Mouse (Mus musculus): ENCODE results near the gene Kbtbd4. TPM values are rescaled to one million over a fixed set of nuclear protein-coding genes. Genes with fewer than 3 reads are reported as not detected.

Gene Kbtbd4
- total and polyA plus RNA-seq, 3 experiments = 19.5 to 21.7 (median 20.5) TPM

DNA sequence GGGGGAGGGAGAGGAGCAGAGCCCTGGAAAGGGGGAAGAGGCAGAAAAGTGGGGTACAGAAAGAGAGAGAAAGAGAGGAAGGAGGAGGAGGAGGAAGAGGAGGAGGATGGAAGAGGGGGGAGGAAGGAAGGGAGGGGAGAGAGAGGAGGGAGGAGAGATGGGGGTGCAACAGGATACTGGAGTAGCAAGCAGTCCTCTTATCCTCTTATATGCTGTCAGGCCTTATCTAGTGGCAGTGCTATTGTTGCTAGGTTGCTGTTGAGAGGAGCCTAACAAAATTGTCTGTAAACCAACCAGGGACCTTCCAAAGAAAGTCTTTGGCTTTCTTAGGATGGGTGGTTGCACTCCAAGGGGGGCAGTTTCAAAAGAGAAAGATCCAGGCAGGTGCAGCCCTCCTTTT lies 25.1 kb upstream of the Kbtbd4 start:
- H3K4me1 ChIP-seq (ENCODE audit: control insufficient read depth in 1 of 2, insufficient read depth in 2 of 2) = no peaks in the 10 kb centered on the region
- H3K27ac ChIP-seq (ENCODE audit: insufficient read depth, low read depth) = no peak overlapping the region
- no peaks in the 10 kb centered on the region for H3K36me3 ChIP-seq (replicated peaks in 1 of 2; ENCODE audit: control insufficient read depth in 1 of 2, insufficient read depth in 1 of 2, low read length in 1 of 2)
- H3K27me3 ChIP-seq (replicated peaks) = peaks cover 2% of the 10 kb centered on the region
- TF ChIP-seq MAX (IDR thresholded peaks at IDR 0.05; ENCODE audit: low read length) (no peak), TBP (conservative IDR thresholded peaks at IDR 0.05; ENCODE audit: low read depth, low read length) (no peak)
- H3K9ac ChIP-seq (ENCODE audit: insufficient read depth, low read depth) = no peak overlapping the region
- dilution Hi-C loops (cut with MboI; ENCODE audit: extremely low pct_ligation_motif_present, extremely low pct_unique_long_range_greater_than_20kb, low sequenced_read_pairs) (no loop called here), in situ Hi-C loops (cut with MboI; ENCODE audit: low pct_ligation_motif_present, low pct_unique_long_range_greater_than_20kb, low sequenced_read_pairs) (no loop called here)
- H3K9me3 ChIP-seq (replicated peaks; ENCODE audit: low read length) = peaks cover 7% of the 10 kb centered on the region
- DNase-seq (ENCODE audit: extremely low read depth) = no peak
- no peak overlapping the region for H3K4me3 ChIP-seq (replicated peaks in 1 of 3; ENCODE audit: low read depth in 2 of 3, low read length in 2 of 3, poor library complexity in 1 of 3)
- H3K79me2 ChIP-seq (replicated peaks; ENCODE audit: control insufficient read depth, extremely low read depth, insufficient read depth, poor library complexity, severe bottlenecking) = no peaks in the 10 kb centered on the region
- H3K4me2 ChIP-seq (ENCODE audit: insufficient read depth, low read depth, poor library complexity, severe bottlenecking) = no peak overlapping the region

- Histone ChIP-seq H3K4me2 (ENCODE audit: insufficient read depth, low read depth, poor library complexity, severe bottlenecking) (no peak overlapping the region), H3K9ac (ENCODE audit: insufficient read depth, low read depth) (no peak overlapping the region), H3K9me3 (replicated peaks; ENCODE audit: low read length) (peaks cover 7% of the 10 kb centered on the region), H3K36me3 (replicated peaks in 1 of 2; ENCODE audit: control insufficient read depth in 1 of 2, insufficient read depth in 1 of 2, low read length in 1 of 2) (no peaks in the 10 kb centered on the region), H3K27me3 (replicated peaks) (peaks cover 3% of the 10 kb centered on the region), H3K79me2 (replicated peaks; ENCODE audit: control insufficient read depth, extremely low read depth, insufficient read depth, poor library complexity, severe bottlenecking) (no peaks in the 10 kb centered on the region), H3K4me3 (replicated peaks in 1 of 3; ENCODE audit: low read depth in 2 of 3, low read length in 2 of 3, poor library complexity in 1 of 3) (no peak overlapping the region), H3K4me1 (ENCODE audit: control insufficient read depth in 1 of 2, insufficient read depth in 2 of 2) (no peaks in the 10 kb centered on the region), H3K27ac (ENCODE audit: insufficient read depth, low read depth) (no peak overlapping the region)
- in situ Hi-C loops (cut with MboI; ENCODE audit: low pct_ligation_motif_present, low pct_unique_long_range_greater_than_20kb, low sequenced_read_pairs) = no loop called here
- no peak for TF ChIP-seq E2F4 (IDR thresholded peaks at IDR 0.05; ENCODE audit: insufficient replicate concordance, low read depth, low read length)
- no peak for TF ChIP-seq HCFC1 (IDR thresholded peaks at IDR 0.05; ENCODE audit: low read depth, low read length)
- TF ChIP-seq NELFE (IDR thresholded peaks at IDR 0.05; ENCODE audit: low read depth, low read length) = no peak
- no peak for TF ChIP-seq GABPA (IDR thresholded peaks at IDR 0.05; ENCODE audit: insufficient replicate concordance, low read depth, low read length)
- TF ChIP-seq NRF1 (IDR thresholded peaks at IDR 0.05; ENCODE audit: low read depth, low read length) = no peak
- no peak for TF ChIP-seq ETS1 (conservative IDR thresholded peaks at IDR 0.05; ENCODE audit: low read depth, low read length)
- no peak for TF ChIP-seq ZNF384 (IDR thresholded peaks at IDR 0.05; ENCODE audit: low read depth, low read length)
- TF ChIP-seq ZMIZ1 (IDR thresholded peaks at IDR 0.05; ENCODE audit: low read depth, low read length) = no peak
- TF ChIP-seq USF1 (IDR thresholded peaks at IDR 0.05; ENCODE audit: low read depth, low read length) = no peak
- TF ChIP-seq TCF12 (IDR thresholded peaks at IDR 0.05; ENCODE audit: low read depth, low read length) = no peak
- no peak for TF ChIP-seq POLR2AphosphoS2 (IDR thresholded peaks at IDR 0.05; ENCODE audit: low read depth, low read length)
- no peak for TF ChIP-seq RCOR1 (conservative IDR thresholded peaks at IDR 0.05; ENCODE audit: low read depth, low read length)
- no peak for TF ChIP-seq MAX (IDR thresholded peaks at IDR 0.05; ENCODE audit: low read length)
- TF ChIP-seq CTCF (conservative IDR thresholded peaks at IDR 0.05 in 1 of 2, IDR thresholded peaks at IDR 0.05 in 1 of 2; ENCODE audit: low read depth in 2 of 2, low read length in 2 of 2) = no peak
- no peak for TF ChIP-seq ZC3H11A (IDR thresholded peaks at IDR 0.05; ENCODE audit: low read depth, low read length)
- no peak for TF ChIP-seq EP300 (IDR thresholded peaks at IDR 0.05; ENCODE audit: low read length)
- DNase-seq (ENCODE audit: extremely low read depth) = no peak
- dilution Hi-C loops (cut with MboI; ENCODE audit: extremely low pct_ligation_motif_present, extremely low pct_unique_long_range_greater_than_20kb, low sequenced_read_pairs) = no loop called here
Observed at GRCm38 (mm10) chr2:90880144-90880785, 24.3 kb upstream of the Kbtbd4 start.

Data from CH12.LX (cell line).